ENCODE assay signal across 9 mouse cellular contexts in the genomic region with DNA sequence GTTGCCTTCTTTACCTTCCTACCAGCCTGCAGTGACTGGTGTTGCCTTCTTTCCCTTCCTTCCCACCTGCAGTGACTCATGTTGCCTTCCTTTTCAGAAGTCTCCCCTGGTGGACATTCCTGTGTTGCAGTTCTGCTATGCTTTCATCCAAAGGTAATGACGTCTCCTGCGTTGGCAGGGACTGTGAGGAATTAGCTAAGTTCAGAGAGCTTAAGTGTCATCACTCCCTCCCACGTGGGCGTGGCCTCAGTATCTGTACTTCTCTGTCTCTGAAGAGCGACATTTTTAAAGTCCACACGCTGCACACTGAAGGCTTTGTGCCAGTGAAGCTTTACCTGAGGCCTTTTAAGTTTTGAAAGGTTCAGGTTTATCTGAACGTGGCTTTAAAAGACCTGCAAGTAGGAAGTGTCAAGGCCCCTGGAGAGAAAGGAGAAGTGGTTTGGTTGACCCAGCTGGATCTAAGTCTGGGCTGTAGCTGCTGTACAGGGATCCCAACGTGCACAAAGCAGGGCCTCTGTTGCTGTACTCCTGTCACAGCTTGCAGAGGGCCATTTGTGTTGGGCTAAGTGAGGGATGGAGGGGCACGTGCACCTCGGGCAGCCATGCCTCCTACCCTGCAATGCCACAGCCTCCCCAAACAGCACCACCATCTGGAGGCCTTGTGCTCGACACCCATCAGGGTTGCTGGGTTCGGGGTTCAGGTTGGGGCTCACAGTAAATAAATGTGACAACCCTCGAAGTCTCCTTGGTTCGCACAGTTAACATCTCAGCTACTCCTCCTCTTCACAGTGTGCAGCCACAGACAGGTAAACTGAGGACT. TPM values are rescaled to one million over a fixed set of nuclear protein-coding genes. Genes with fewer than 3 reads are reported as not detected.
DNase-seq lines count a peak whose midpoint lies in the region; ATAC-seq and TF ChIP-seq lines count a peak whose summit lies in the region.
"Had no signal": no experiment of that assay in that cellular context is flagged by ENCODE, and none has a peak within 500 bp of the region (broad histone marks: within the 10 kb centered on the region; RNA-seq: fewer than 3 reads in every experiment).

No protein-coding gene starts in this region.

- no peaks in the 10 kb centered on the region for H3K4me1 ChIP-seq in hindbrain, postnatal 0 days (ENCODE audit: insufficient read depth, low read length)
- H3K4me1 ChIP-seq in hindbrain, embryonic 13.5 days (replicated peaks) = peaks cover 3% of the 10 kb centered on the region; the same call in 1 of the 2 replicates

- DNase-seq in hindbrain, postnatal 0 days (ENCODE audit: low spot score) = no peak
- DNase-seq in ES-CJ7 (ENCODE audit: low read depth, low spot score) = peak; percentile 58
- DNase-seq in induced T-regulatory cell, adult 2 months (ENCODE audit: low read depth) = peak; percentile 73
- no peak for DNase-seq in kidney, adult 11 months
- no peak for DNase-seq in layer of hippocampus, postnatal 25 days (ENCODE audit: extremely low spot score in 1 of 2, low spot score in 1 of 2)
- no peak for DNase-seq in adrenal gland, adult 18-20 months (ENCODE audit: low spot score in 2 of 2)

- H3K9ac ChIP-seq in hindbrain, postnatal 0 days (replicated peaks; ENCODE audit: low read length) = no peak overlapping the region
- H3K9ac ChIP-seq in hindbrain, embryonic 13.5 days = no peak overlapping the region

- no peak for ATAC-seq in hindbrain, postnatal 0 days
- no peak for ATAC-seq in hindbrain, embryonic 13.5 days (ENCODE audit: low FRiP score)
- peak; percentile 78 for ATAC-seq in megakaryocyte progenitor cell, adult 5-6 weeks (replicated peaks; ENCODE audit: poor library complexity)

- no peak overlapping the region for H3K27ac ChIP-seq in hindbrain, postnatal 0 days
- H3K27ac ChIP-seq in hindbrain, embryonic 13.5 days = no peak overlapping the region
- H3K27ac ChIP-seq: macrophage had no signal

- no peaks in the 10 kb centered on the region for H3K9me3 ChIP-seq in hindbrain, postnatal 0 days (ENCODE audit: low read length)
- H3K9me3 ChIP-seq in hindbrain, embryonic 13.5 days = peaks cover 4% of the 10 kb centered on the region; the same call in 1 of the 2 replicates

- no peak overlapping the region for H3K4me3 ChIP-seq in hindbrain, postnatal 0 days (ENCODE audit: low read length)
- H3K4me3 ChIP-seq in hindbrain, embryonic 13.5 days = no peak overlapping the region

- TF ChIP-seq CTCF in hindbrain, postnatal 0 days (IDR thresholded peaks at IDR 0.05; ENCODE audit: low read depth) = peak; percentile 44

- no peaks in the 10 kb centered on the region for H3K27me3 ChIP-seq in hindbrain, postnatal 0 days (ENCODE audit: insufficient read depth, low read length)
- no peaks in the 10 kb centered on the region for H3K27me3 ChIP-seq in hindbrain, embryonic 13.5 days

- H3K4me2 ChIP-seq in hindbrain, postnatal 0 days (ENCODE audit: low read depth, low read length) = no peak overlapping the region
- no peak overlapping the region for H3K4me2 ChIP-seq in hindbrain, embryonic 13.5 days

- H3K36me3 ChIP-seq in hindbrain, postnatal 0 days (ENCODE audit: insufficient read depth, low read length) = peaks cover 35% of the 10 kb centered on the region
- peaks cover 79% of the 10 kb centered on the region for H3K36me3 ChIP-seq in hindbrain, embryonic 13.5 days

- 63% methylated on average over 14 of the region's 14 CpGs for WGBS in hindbrain, postnatal 0 days
- WGBS in hindbrain, embryonic 13.5 days = 71% methylated on average over 14 of the region's 14 CpGs

RNA-seq across cellular contexts. Expression of gene Morc3, which starts 51.1 kb away (rescaled TPM):
- total RNA-seq in hindbrain, postnatal 0 days (2014; rRNA removed) = 19.2 and 25.2 TPM in 2 replicates
- 22.2 and 24.1 TPM in 2 replicates for polyA plus RNA-seq in hindbrain, postnatal 0 days (2015; fragmentation: Nextera tagmentation; extraction: Ambion mirVana)
- 34.2 and 42.4 TPM in 2 replicates for polyA plus RNA-seq in hindbrain, embryonic 13.5 days (2015; fragmentation: Nextera tagmentation; extraction: Ambion mirVana)
- 115 and 119 TPM in 2 replicates for total RNA-seq in megakaryocyte progenitor cell, adult 5-6 weeks (2015)
- 132 and 185 TPM in 2 replicates for total RNA-seq in megakaryocyte progenitor cell, adult 5-6 weeks (2017)
- 10 to 100 TPM; 29.2 to 29.9 TPM for total RNA-seq in layer of hippocampus, postnatal 25 days (2021)
- total RNA-seq in adrenal gland, adult 18-20 months (2021) = 10 to 100 TPM; 25.1 to 30.3 TPM

Comparison
In these comparisons a context has a peak if more than half of its experiments do, and no peak if none do; other contexts are left out.
1. DNase-seq: peak in ES-CJ7 (single experiment) and induced T-regulatory cell, adult 2 months (single experiment); none in hindbrain, postnatal 0 days (single experiment), kidney, adult 11 months (single experiment), layer of hippocampus, postnatal 25 days (0 of 2) and adrenal gland, adult 18-20 months (0 of 2).